Mouse (Mus musculus) cerebellum, adult 9-11 months (tissue): ENCODE data around the gene Tbx15.

ENCODE experiments used
- DNase-seq: peaks from one replicate; pipeline ENCODE4 v3.0.0; 2022

The Tbx15 gene

DNA sequence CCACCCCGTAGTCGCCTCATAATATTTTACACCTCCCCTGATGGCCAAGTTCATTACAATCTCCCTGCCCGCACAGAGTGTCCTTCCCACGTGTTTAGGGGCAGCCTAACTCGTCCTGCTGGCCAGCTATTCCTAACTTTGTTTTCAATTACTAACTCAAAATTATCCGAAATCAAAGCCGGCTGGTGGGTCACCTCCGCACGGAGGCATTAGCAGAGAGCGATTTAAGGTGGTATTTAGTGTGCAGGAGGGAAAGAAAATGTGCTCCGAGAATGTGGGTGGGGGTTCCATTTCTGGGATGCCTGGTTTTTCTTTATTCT, 9.3 kb downstream of the Tbx15 start:
- DNase-seq, result no peak

DNA sequence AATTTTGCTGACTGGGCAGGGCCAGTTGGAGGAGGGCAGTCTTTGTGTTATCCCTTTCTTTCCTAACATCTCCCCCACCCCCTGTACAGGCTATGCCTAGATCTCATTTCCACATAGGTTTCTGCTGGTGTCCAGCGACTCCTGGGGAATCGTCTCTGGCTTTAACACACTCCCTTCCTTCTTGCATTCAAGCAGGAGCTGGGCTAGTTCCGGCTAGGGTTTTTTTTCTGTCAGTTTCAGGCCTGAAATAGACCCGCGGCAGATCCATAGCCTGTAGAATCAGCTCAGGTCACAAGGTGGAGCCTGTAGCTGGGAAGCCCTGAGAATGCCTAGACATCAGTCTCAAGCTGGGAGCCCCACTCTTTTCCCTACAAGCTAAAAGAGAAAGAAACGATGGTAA, 9.7 kb downstream of the Tbx15 start:
- DNase-seq, result no peak

DNA sequence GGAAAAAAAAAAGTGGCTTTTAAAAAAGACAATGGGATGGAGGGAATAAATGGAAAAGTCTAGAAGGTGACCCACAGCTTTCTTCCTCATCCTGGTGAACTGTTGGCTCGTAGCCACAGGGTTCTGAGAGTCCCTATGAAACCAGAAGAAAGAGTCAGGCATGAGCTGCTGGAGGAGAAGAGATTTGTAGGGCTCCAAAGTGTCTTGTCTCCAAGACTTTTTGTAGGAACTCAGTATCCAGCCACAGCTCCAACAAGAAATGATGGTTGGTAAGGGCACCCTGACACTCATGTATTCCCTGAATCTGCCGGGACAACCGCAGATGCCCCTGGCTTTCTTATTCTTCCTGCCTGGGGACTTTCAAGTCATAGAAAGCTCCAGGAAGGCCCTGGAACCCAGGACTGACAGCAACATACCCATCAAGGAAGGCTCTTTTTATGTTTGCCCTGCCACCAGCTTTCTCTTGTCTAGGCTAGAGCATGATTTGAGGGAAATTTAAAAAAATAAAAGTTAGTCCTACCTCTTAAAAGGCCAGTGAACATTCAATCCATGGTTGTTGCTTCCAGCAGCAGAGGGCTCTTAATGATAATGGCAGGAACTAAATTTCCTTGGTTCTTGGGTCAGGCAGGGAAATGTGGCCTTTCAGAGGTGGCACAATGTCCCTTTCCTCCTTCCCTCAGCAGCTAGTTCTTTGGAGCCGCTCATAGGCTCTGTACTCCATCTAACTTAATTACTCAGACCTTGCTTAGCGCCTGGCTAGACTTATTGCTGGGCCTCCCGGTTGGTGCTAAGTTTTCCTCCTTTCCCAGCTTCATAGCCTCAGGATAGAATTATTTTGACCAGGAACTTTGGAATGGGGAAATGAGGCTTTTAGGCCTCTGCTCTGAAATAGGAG, 11.3 kb downstream of the Tbx15 start:
- DNase-seq, result no peak

DNA sequence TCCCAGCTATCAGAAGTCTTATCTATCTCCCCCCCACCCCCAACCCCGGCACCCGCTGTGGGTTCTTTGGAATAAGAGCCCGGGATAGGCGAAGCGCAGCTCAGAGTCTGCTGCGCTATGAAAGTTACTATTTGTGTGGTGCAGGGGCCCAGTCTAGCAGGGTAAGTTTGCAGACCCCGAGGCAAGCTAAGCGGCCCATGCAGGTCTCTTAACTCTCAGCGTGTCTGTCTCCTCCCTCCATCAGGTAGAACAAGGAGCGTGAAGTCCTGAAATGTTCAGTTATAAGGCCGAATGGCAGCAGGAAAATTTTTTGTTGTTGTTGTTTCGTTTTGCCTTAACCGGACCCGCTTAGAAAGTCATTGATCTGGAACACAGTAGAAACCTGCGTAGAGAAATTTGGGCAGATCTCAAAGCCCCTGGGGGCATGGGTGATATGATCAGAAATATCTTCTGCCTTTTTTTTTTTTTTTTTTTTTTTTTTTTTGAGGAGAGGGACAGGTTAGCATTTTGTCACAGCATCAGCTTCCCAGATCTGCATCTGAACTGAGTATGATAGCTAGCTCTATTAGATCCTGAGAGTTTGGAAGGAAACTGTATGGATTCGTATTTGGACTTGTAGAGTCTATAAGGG, 12.4 kb downstream of the Tbx15 start:
- no peak for DNase-seq

DNA sequence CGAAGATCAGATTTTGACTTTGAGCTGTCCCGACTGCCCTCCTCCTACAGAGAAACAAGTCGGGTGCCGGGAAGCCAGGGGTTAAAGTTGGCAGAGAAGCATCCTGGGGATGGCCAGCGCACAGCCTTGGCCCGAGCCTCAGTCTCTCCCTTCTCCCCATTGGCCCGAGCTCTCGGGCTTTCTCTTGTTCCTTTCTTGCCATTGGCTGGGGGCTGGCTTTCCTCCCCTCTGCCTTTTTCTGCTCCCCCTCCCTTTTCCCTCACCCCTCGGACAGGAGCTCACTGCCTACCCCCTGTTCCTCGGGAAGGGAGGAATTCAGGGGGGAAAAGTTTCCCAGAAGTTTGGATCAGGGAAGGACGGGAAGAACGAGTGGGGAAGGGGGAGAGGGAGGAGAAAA, 12.9 kb downstream of the Tbx15 start:
- no peak for DNase-seq

DNA sequence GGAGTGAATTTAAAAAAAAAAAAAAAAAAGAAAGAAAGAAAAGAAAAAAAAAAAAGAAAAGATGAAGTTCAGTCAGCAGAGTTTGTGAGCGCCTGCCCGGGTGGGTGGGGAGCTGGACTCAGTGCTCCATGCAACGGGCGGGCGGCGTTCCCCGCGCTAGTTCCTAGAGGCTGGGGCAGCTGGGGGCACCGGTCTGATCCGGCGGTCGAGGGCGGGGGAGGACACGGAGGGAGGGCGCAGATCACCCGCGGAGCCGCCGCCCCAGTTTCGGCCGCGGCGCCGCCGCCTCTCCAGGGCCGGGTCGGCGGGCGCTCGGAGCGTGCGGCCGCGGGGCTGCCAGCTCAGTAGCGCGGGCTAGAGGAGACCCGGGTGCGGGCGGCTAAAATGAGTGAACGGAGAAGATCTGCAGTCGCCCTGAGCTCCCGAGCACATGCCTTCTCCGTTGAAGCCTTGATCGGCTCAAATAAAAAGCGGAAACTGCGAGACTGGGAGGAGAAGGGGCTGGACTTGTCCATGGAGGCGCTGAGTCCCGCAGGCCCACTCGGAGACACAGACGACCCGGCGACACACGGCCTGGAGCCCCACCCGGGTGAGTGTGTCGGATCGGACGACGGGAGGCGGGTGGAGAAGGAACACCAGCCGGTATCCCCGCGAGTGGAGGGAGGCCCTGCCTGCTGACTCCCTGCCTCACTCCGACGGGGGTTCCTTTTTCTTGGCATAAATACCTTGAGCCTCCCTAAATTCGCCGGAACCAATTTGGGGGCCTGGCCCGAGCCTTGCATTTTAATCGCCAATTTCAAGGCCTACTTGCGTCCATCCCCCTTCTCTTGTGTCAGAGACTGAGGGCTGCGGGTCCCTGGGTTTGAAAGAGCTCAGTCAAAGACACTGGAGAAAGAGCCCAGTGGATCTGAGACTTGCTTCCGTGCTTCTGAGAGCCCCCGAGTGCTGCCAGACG, 13.6 kb downstream of the Tbx15 start:
- no peak for DNase-seq

DNA sequence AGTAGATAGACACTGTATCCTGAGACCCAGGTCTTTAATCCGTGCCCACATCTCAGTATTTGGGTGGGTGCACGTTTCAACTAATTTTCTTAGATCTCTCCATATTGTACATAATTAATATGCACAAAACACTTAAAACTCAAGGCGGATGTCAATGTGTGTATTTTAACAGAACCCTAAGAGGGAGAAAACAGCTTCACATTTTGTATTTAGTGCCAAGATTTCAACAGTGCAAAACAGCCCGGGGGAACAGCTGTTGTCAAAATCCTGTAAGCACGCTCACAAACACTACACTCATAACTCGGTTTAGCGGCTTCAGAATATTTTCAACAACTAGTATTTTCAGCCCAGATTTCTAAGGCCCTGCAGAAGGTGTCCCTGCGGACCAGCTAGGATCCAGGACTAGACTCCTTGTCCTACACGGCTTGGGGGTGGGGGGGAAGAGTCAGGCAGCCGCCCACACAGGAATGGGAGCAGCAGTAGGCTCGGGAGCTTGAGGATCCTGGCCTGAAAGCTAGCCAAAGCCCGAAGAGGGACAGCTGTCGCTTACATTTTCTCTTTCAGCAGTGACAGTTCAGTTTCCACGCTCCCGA, 14.5 kb downstream of the Tbx15 start:
- no peak for DNase-seq

DNA sequence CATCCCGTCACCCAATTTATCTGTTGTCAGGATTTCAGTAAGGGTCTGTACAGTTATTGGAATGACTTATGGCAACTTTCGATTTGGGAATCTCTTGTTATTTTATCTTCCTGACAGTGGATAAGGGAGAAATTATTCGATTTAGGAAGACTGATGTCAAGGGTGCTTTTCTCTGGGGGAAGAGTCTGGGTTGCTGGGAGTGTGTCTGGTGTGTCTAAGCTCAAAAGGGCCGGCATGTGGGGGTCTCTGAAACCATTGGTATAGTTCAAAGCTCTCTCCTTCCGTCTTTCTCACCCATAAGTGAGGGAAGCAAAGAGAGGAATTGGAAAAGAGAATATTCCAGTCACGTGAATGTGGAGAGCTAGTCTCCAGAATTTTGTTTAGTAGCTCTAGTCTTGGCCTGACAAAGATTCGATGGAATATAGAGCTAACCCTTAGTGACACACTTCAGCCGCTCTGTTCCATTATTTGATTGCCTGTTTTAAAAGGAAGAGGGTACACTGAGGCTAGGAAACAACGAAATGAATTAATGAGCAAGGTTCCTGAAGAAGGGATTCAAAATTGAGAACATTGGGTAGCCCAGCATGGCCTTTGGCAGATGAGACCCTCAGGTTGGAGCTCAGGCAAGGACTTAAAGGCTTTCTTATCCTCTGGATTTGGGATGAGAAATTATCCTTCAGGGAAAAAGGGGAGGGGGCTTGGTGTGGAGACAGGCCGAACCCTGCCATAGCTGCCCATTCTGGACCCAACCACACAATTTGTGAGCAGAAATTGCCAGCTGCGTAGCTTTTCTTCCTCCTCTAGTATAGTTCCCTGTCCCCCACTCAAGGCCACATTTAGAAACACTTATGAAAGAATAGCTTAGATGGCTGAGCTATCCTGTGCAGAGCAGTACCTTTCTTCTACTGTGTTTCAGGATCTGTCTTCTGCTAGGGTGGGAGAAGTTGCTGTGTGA, 15.5 kb downstream of the Tbx15 start:
- DNase-seq, result no peak

DNA sequence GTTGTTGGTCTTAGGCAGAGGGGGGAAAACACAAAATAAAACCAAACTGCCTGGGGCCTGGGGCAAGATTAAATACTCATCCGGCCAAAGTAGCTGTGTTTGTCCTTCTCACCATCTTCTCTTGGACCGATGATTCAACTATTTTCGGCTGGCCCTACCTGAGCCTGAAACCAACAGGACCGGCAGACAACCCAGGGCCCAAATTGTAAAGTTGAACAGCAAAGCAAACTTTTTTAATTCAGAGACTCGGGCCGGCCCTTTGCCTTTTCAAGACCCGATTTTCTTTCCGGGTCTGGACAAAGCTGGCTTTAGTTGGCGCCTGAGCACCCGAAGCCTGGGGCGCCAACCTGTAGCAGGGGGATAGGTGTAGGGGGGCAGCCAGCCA, 16.2 kb downstream of the Tbx15 start:
- no peak for DNase-seq

DNA sequence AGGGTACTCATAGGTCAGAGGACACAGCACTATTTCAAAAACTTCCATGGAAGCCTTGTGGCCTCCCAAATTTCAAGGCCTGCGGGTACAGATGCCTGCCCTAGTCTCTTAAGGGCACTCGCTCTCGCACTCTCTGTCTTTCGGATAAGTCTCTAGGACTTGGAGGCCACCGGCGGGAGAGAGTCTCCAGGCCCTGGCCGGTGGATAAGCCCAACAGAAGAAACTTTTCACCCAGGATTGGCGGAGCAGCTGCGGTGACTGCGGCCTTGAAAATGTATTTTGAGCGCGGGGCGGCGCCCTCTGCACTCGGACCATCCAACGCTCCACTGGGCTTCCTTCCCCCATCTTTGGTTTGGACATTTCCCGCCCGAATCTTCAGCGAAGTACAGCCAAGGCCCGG, 16.6 kb downstream of the Tbx15 start:
- no peak for DNase-seq

DNA sequence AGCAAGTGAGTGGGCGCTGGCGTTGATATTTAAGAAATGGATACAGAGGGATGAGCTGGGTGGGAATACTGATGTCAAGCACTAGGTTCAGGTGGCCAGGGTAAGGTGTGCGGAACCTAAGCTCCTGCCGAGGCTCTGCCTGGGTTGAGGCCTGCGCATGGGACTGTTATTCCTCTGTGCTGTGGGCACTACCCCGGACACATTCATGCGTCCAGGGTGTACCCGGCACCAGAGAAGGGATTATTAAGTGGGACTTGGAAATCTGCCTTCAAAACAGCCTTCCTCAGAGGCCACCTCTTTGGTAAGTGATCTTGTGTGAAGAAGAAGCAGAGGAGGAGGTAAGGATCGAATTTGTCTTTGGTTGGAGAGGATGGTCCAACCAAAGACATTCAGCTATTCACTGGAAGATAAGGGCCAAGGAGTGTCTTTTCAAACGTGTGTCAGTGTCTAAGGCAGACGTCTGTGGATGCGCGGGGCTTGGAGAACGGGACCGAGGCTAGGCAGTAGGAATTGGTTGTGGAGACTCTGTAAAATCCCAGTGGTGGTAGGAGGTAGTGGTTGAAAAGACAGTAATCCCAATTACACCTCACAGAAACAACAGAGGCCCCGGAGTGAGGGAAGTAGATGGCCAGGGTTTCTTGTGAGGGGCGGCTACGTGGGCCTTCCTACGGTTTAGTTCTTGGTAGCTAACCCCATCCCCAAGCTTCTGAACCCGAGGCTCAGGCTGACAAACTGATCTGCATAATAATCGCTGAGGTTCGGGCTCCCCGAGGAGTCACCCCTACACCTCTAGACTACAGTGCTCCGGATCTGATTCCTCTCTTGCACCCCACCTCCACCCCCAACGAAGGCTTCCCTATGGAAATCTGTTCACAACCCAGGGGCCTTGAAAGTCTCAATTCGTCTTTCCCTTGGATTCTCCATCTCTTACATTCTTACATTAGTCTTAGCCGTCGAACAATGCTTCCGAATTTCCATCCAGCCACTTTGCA, 17.7 kb downstream of the Tbx15 start:
- no peak for DNase-seq

DNA sequence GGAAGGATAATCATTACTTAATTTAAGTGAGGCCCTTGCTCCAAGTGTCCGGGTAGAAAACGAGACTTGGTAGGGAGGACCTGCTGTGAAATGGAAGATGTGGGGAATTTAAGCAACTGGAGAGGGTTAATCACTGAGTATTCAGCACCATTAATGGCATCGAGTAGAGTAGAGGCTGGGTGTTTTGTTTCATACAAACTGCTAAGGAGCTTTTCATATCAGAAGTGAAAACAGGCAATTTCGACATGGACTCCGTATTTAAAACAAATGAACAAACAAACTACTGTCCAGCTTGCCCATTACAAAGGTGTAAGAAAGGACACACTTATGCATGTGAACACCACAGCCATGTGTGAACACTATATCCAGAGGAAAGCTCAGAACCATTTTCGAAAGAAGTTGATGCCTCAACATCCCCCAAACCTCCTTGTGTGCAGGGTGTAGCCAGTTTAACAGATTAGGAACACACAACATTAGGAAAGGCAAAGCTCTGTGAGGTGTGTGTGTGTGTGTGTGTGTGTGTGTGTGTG, 19.6 kb downstream of the Tbx15 start:
- no peak for DNase-seq

DNA sequence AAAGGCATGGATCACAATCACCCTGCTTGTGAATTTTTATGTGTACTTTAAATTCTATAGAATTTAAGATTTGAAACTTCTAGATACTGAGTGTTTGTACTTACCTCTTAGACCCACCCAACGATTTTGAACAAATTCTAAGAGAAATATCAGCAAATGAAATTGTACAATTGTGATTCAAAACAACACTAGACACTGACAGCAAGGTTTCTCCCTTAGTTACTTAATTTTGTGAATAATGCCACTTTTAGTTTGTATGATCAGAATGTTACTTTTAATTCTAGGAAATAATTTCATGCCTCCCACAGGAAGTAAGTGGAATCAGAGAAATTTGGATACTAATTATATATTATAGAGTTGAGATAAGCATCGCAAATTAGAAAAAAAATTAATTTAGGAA, 20.2 kb downstream of the Tbx15 start:
- DNase-seq, result no peak

DNA sequence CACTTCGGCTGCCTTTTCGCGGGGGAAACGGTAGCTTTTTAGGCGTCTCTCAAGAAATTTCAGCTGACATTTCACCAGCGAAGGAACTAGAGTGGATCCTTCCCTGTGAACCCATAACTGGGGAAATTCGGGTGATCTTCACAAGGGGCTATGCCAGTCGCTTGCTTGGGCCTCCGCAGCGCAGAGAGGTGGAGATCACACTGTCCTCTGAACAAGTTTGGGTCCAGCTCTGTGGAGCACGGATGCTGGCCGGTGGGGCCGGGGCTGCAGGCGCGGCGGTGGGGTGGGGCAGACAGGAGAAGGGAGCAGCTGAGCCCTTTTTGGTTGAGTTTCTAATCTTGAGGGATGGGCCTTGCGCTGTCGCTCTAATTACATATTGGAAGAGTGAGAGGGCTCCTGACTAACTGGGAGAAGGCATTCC, 21.2 kb downstream of the Tbx15 start:
- DNase-seq, result no peak

DNA sequence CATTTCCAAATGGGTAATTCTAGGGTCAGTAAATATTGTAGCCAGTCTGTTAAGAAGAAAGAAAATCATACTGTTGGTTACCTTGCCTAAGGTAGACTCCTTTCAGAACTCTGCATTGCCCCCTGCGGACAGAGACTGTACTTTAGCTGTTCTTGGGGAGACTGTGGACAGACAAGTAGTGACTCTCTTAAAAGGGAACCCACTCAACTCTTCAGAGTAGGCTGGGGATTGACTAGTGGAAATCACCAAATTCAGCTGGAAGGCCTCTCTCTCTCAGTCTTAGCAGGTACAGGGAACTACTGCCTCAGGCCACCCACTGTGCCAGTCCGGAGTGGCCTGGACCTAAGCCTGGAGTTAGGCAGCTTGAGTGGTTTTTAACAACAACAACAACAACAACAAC, 21.8 kb downstream of the Tbx15 start:
- no peak for DNase-seq

DNA sequence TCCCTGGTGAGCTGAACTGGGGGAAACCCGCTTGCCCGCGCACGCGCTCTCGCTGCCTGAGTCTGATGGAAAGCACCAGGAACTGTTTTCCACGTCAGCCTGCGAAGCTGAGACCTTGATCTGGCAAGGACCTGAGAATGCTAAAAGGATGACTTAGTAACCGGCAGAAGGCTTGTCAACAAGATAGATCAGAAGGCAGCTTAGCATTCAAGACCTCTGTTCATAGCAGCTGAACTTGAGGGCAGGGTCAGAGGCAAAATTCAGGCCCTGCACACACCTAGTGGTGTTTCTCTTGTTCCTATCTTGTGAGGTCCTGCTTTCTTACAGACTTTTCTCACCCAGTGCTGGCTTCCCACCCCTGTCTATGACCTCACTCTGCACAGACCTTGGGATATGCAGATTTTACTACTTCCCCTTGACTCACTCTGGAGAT, 23.3 kb downstream of the Tbx15 start:
- no peak for DNase-seq

DNA sequence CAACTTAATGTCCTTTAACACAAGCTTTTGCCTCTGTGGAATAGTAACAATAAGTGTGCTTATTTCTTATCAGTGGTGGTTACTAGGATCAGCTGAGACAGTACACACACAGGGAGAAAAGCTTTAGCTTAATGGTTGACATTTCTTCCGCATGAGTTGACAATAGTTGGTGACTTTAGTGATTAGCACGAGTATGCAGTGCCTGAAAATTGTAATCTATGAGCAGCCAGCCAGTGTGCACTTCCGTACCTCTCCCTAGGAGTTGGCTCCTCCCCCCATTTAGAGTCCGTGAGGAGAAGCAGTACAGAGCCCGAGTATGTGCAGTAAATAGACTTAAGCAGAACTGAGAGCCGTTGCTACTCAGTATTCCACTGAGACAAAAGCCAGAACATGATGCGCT, 24.5 kb downstream of the Tbx15 start:
- no peak for DNase-seq

DNA sequence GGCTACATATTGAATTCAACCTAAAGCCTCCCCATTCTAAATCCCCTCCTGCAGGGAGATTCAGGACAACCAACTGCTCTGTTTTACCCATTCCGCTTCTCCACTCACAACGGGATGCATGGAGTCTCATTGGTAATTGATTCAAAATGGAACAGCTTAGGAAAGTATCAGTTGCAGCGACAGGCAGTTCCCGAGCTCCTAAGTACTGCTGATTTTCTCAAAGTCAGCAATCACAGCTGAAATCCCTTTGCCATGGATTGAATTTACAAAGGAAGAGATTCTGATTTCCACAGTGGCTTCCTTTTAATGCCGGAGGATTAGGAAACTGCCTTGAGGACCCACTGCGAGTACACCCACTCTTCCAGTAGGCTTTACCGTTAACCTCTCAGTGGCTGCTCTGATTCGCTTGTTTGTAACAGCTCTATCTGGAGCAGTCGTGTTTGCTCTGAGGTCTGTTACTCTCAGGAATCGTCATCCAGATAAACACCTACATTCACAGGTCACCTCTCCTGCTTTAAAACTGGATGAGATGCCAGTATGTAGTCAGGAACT, 26.6 kb downstream of the Tbx15 start:
- DNase-seq, result no peak

DNA sequence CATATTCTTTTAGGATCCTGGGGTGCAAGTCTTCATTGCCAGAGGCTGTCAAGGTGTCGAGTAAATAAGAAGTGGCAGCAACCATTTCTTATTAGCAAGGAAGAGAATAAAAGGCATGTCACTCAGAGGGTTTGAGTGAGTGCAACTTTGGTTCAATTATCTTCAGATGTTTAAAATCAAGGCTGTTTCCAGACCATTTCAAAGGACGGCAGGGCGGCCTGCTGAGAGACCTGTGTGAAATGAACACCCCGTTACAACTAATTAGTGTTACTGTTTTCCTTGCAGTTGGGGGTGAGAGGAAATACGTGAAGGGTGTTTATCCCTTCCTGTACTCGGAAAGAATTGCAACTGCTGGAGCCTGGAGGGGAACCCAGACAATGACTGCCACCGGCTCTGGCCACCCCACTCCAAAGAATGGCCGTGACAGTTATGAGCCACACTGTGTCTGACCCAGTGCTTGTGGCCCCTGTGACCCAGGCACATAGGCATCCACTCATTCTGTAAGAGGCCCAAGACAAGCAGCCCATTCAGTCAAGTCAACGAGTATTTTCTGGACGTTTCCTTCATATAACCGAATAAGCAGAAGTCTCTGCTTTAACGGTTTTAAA, 37.9 kb downstream of the Tbx15 start:
- no peak for DNase-seq

DNA sequence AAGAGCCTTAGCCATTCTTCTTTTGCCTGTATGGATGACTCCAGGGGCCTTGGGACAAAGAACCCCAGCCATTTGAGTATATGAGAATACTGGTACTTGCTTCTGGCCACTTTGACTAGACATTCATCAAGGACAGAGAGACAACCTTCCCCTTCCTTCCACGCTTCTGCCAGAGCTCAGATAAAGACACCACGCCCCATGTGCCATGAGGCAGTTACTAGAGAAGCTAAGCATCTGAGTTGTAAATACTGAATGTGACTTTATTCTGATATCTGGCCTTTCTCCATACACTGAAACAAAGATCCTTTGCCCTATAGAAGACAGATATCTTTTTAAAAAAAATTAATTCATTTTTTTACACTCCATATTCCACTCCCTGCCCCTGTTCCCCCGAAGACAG, 39.5 kb downstream of the Tbx15 start:
- DNase-seq, result no peak
